Mouse (Mus musculus): ENCODE measurements around the gene Anks1. TPM values are rescaled to one million over a fixed set of nuclear protein-coding genes. Genes with fewer than 3 reads are reported as not detected.

Anks1 gene
- total RNA-seq, 1 experiment from 2014 or later: 16.1 TPM

- no peak for ATAC-seq (replicated peaks; ENCODE audit: insufficient number of reproducible peaks, low FRiP score, low TSS enrichment, poor library complexity, severe bottlenecking)
These were observed 100.6 kb downstream of the Anks1 start for GRCm38 (mm10) chr17:28009716-28010114.

GRCm38 (mm10) chr17:28010925-28011324 is 101.8 kb downstream of the Anks1 start:
- ATAC-seq (replicated peaks; ENCODE audit: insufficient number of reproducible peaks, low FRiP score, low TSS enrichment, poor library complexity, severe bottlenecking): no peak

GRCm38 (mm10) chr17:28012851-28013250 is 103.7 kb downstream of the Anks1 start:
- ATAC-seq (replicated peaks; ENCODE audit: insufficient number of reproducible peaks, low FRiP score, low TSS enrichment, poor library complexity, severe bottlenecking): no peak

GRCm38 (mm10) chr17:28013259-28013875 is 104.3 kb downstream of the Anks1 start:
- ATAC-seq (replicated peaks; ENCODE audit: insufficient number of reproducible peaks, low FRiP score, low TSS enrichment, poor library complexity, severe bottlenecking): peak; percentile 82

- no peak for ATAC-seq (replicated peaks; ENCODE audit: insufficient number of reproducible peaks, low FRiP score, low TSS enrichment, poor library complexity, severe bottlenecking)
These were observed 105.3 kb downstream of the Anks1 start for GRCm38 (mm10) chr17:28014449-28014848.

GRCm38 (mm10) chr17:28015068-28015730 is 106.1 kb downstream of the Anks1 start:
- ATAC-seq (replicated peaks; ENCODE audit: insufficient number of reproducible peaks, low FRiP score, low TSS enrichment, poor library complexity, severe bottlenecking): peak; percentile 69

GRCm38 (mm10) chr17:28016056-28016797 is 107.1 kb downstream of the Anks1 start:
- ATAC-seq (replicated peaks; ENCODE audit: insufficient number of reproducible peaks, low FRiP score, low TSS enrichment, poor library complexity, severe bottlenecking): 0 out of 2 replicates have a peak, but pooled peaks have one; percentile 9

- no peak for ATAC-seq (replicated peaks; ENCODE audit: insufficient number of reproducible peaks, low FRiP score, low TSS enrichment, poor library complexity, severe bottlenecking)
These were observed 109.2 kb downstream of the Anks1 start for GRCm38 (mm10) chr17:28018344-28018743.

GRCm38 (mm10) chr17:28018776-28019175 is 109.7 kb downstream of the Anks1 start:
- ATAC-seq (replicated peaks; ENCODE audit: insufficient number of reproducible peaks, low FRiP score, low TSS enrichment, poor library complexity, severe bottlenecking): no peak

GRCm38 (mm10) chr17:28019785-28020696 is 110.9 kb downstream of the Anks1 start:
- ATAC-seq (replicated peaks; ENCODE audit: insufficient number of reproducible peaks, low FRiP score, low TSS enrichment, poor library complexity, severe bottlenecking): no peak

GRCm38 (mm10) chr17:28021911-28022310 is 112.8 kb downstream of the Anks1 start:
- no peak for ATAC-seq (replicated peaks; ENCODE audit: insufficient number of reproducible peaks, low FRiP score, low TSS enrichment, poor library complexity, severe bottlenecking)

GRCm38 (mm10) chr17:28022854-28023655 is 113.9 kb downstream of the Anks1 start:
- ATAC-seq (replicated peaks; ENCODE audit: insufficient number of reproducible peaks, low FRiP score, low TSS enrichment, poor library complexity, severe bottlenecking): no peak

- no peak for ATAC-seq (replicated peaks; ENCODE audit: insufficient number of reproducible peaks, low FRiP score, low TSS enrichment, poor library complexity, severe bottlenecking)
These were observed 116.4 kb downstream of the Anks1 start for GRCm38 (mm10) chr17:28025541-28025961.

GRCm38 (mm10) chr17:28026111-28026872 is 117.2 kb downstream of the Anks1 start:
- ATAC-seq (replicated peaks; ENCODE audit: insufficient number of reproducible peaks, low FRiP score, low TSS enrichment, poor library complexity, severe bottlenecking): no peak

- ATAC-seq (replicated peaks; ENCODE audit: insufficient number of reproducible peaks, low FRiP score, low TSS enrichment, poor library complexity, severe bottlenecking): no peak
These were observed 118.1 kb downstream of the Anks1 start for GRCm38 (mm10) chr17:28027197-28027596.

- ATAC-seq (replicated peaks; ENCODE audit: insufficient number of reproducible peaks, low FRiP score, low TSS enrichment, poor library complexity, severe bottlenecking): no peak
These were observed 119.1 kb downstream of the Anks1 start for GRCm38 (mm10) chr17:28028236-28028635.

- ATAC-seq (replicated peaks; ENCODE audit: insufficient number of reproducible peaks, low FRiP score, low TSS enrichment, poor library complexity, severe bottlenecking): no peak
These were observed 120.2 kb downstream of the Anks1 start for GRCm38 (mm10) chr17:28029308-28029707.

All from monocyte, adult 5-6 weeks (primary cell).